Mouse (Mus musculus): Measurements from ENCODE around the gene Zfp536. TPM values are rescaled to one million over a fixed set of nuclear protein-coding genes. Genes with fewer than 3 reads are reported as not detected.
"Not testable (repeated sequence)": the region's sequence is repeated elsewhere in the genome, so short reads cannot be mapped to it uniquely, and the experiment has no call there.

Gene Zfp536
- polyA plus RNA-seq, 1 experiment from 2014 or later = 4.3 TPM

DNA sequence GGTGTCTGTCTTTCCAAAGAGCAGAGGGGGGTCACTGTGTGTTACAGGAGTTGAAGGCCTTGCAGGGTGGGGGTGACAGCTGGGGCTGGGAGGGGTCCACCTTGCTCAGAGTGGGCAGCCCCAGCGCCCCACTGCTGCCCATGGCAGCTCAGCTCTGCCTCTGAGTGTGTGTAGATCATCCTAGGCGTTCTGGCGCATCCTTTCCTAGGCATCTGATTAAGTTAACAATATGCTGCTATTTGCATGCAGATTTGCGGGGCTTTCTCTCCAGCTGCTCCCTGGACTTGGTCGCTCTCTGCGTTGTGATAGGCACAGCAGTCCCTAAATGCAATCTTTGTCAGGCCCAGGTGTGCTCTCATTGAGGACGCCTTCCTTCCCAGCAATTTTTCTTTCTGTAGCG is 147.7 kb downstream of the Zfp536 start:
- WGBS = 53% methylated on average over 8 of the region's 8 CpGs
- peaks cover 5% of the 10 kb centered on the region for H3K4me1 ChIP-seq
- no peak overlapping the region for H3K27ac ChIP-seq (replicated peaks)
- no peaks in the 10 kb centered on the region for H3K9me3 ChIP-seq
- H3K4me3 ChIP-seq = no peak overlapping the region
- H3K4me2 ChIP-seq = no peak overlapping the region
- ATAC-seq (ENCODE audit: extremely low read depth, insufficient number of reproducible peaks, low FRiP score, low TSS enrichment) = no peak
- no peaks in the 10 kb centered on the region for H3K36me3 ChIP-seq
- peaks cover 51% of the 10 kb centered on the region for H3K27me3 ChIP-seq (replicated peaks)
- H3K9ac ChIP-seq = no peak overlapping the region

DNA sequence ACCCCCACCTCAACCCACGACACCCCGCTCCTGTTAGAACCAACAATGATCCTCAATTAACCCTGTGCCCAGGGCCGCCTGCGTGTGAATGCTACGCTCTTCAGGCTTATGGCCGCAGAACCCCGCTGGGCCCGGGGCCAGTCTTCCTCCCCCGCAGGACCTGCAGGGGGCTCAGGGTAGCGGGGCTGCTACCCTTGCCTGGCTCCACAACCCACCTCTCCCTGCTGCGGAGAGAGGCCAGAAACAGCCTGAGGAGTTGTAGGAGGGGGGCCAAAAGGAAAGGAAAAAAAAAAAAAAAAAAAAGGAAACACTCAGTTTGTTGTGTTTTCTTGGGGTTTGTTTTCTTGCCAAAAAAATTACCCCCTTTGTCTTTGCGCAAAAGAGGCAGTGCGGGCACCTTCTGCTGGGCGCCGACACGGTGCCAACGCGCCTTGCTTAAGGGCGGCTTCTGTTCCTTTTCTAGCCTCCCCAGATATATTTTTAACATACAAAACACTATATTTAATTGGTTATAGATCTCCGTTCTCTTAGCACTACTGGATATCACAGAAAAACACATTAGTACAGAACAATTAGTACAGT is 148.6 kb downstream of the Zfp536 start:
- Histone ChIP-seq H3K4me2 (peak overlapping the region; percentile 89), H3K9ac (peak overlapping the region; percentile 77), H3K4me3 (peak overlapping the region; percentile 59), H3K27me3 (replicated peaks) (peaks cover 50% of the 10 kb centered on the region), H3K9me3 (no peaks in the 10 kb centered on the region), H3K36me3 (no peaks in the 10 kb centered on the region), H3K27ac (replicated peaks) (no peak overlapping the region), H3K4me1 (peaks cover 5% of the 10 kb centered on the region)
- WGBS = 9% methylated on average over 20 of the region's 20 CpGs
- ATAC-seq (ENCODE audit: extremely low read depth, insufficient number of reproducible peaks, low FRiP score, low TSS enrichment) = no peak

DNA sequence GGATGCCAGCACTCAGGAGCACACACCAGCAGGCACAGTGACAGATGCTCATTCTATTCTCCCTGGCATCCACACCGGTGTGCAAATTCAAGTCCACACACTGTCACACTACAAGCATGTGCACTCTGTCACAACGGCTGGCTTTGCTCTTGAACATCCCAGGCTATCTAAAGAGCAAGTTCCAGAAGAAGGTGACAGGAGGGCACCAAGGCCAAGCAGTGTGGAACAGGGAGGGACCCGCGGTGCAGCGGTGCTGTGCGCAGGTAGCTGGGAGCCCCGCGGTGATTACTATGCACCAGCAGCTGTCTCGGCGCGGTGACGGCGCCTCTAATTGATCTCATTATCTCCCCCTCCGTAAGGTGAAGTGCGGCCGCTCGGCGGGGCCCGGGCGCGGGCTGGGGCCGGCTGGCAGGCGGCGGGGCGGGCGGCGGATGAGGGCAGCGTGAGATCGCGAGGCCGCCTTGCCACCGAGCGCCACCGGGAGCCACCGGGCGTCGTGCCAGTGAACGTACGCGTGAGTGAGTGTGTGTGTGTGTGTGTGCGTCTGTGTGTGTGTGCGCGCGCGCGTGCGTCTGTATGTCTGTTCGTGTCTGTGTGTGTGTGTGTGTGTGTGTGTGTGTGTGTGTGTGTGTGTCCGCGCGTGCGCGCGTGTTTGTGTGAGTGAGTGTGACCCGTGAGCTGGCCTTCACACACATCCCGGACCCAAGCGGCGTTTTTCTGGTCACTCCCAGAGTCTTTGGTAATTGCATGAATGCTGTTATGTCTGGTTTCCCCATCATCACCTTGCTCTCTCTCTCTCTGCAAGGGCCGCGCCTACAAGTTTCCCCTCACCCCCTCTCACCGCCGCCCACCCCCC is 149.3 kb downstream of the Zfp536 start:
- Histone ChIP-seq H3K4me2 (peak overlapping the region; percentile 89), H3K27me3 (replicated peaks) (peaks cover 46% of the 10 kb centered on the region), H3K36me3 (no peaks in the 10 kb centered on the region), H3K9me3 (no peaks in the 10 kb centered on the region), H3K4me1 (peaks cover 10% of the 10 kb centered on the region), H3K27ac (replicated peaks) (no peak overlapping the region), H3K9ac (peak overlapping the region; percentile 77), H3K4me3 (peak overlapping the region; percentile 59)
- WGBS = 1% methylated on average over 43 of the region's 62 CpGs
- no peak; the same call in 1 of the 2 replicates for ATAC-seq (ENCODE audit: extremely low read depth, insufficient number of reproducible peaks, low FRiP score, low TSS enrichment)

- H3K4me1 ChIP-seq = peaks cover 14% of the 10 kb centered on the region
- no peak overlapping the region for H3K4me2 ChIP-seq
- no peaks in the 10 kb centered on the region for H3K9me3 ChIP-seq
- no peak overlapping the region for H3K9ac ChIP-seq
- no peak overlapping the region for H3K27ac ChIP-seq (replicated peaks)
- no peaks in the 10 kb centered on the region for H3K36me3 ChIP-seq
- 62% methylated on average over 7 of the region's 7 CpGs for WGBS
- H3K4me3 ChIP-seq = no peak overlapping the region
- ATAC-seq (ENCODE audit: extremely low read depth, insufficient number of reproducible peaks, low FRiP score, low TSS enrichment) = no peak
- H3K27me3 ChIP-seq (replicated peaks) = peaks cover 57% of the 10 kb centered on the region
These were observed 154.2 kb downstream of the Zfp536 start for GRCm38 (mm10) chr7:37619254-37619653.

GRCm38 (mm10) chr7:37617880-37618279 is 155.6 kb downstream of the Zfp536 start:
- H3K4me2 ChIP-seq = no peak overlapping the region
- no peak overlapping the region for H3K27ac ChIP-seq (replicated peaks)
- peaks cover 20% of the 10 kb centered on the region for H3K4me1 ChIP-seq
- no peak overlapping the region for H3K9ac ChIP-seq
- H3K27me3 ChIP-seq (replicated peaks) = peaks cover 49% of the 10 kb centered on the region
- ATAC-seq (ENCODE audit: extremely low read depth, insufficient number of reproducible peaks, low FRiP score, low TSS enrichment) = no peak
- H3K36me3 ChIP-seq = no peaks in the 10 kb centered on the region
- H3K9me3 ChIP-seq = no peaks in the 10 kb centered on the region
- 61% methylated on average over 2 of the region's 2 CpGs for WGBS
- no peak overlapping the region for H3K4me3 ChIP-seq

DNA sequence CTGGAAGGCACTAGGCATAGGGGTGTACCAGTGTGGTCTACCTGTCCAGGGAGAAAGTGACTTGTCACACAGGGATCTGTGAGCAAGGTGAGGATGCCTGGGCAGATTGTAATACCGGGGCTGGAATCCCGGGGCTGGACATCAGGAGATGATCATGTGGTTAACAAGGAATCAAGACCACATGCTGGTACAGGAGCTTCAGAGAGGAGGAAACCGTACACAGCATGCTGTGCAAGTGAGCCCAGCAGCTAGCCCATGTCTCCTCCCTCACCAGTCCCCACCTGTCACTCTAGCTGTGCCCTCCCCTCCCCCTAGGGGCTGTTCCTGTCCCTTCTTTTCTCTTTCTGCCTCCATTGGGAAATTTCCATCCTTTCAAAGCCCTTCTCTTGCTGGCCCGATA is 157.5 kb downstream of the Zfp536 start:
- H3K27ac ChIP-seq (replicated peaks) = no peak overlapping the region
- WGBS = 84% methylated on average over 4 of the region's 4 CpGs
- no peaks in the 10 kb centered on the region for H3K36me3 ChIP-seq
- H3K4me3 ChIP-seq = no peak overlapping the region
- no peaks in the 10 kb centered on the region for H3K9me3 ChIP-seq
- H3K4me1 ChIP-seq = peaks cover 20% of the 10 kb centered on the region
- no peak overlapping the region for H3K9ac ChIP-seq
- ATAC-seq (ENCODE audit: extremely low read depth, insufficient number of reproducible peaks, low FRiP score, low TSS enrichment) = no peak
- no peak overlapping the region for H3K4me2 ChIP-seq
- H3K27me3 ChIP-seq (replicated peaks) = peaks cover 50% of the 10 kb centered on the region

GRCm38 (mm10) chr7:37614381-37614780 is 159.1 kb downstream of the Zfp536 start:
- no peak for ATAC-seq (ENCODE audit: extremely low read depth, insufficient number of reproducible peaks, low FRiP score, low TSS enrichment)
- H3K9me3 ChIP-seq = no peaks in the 10 kb centered on the region
- H3K27ac ChIP-seq (replicated peaks) = no peak overlapping the region
- no peak overlapping the region for H3K4me2 ChIP-seq
- H3K36me3 ChIP-seq = no peaks in the 10 kb centered on the region
- no peak overlapping the region for H3K9ac ChIP-seq
- WGBS = 20% methylated on average over 10 of the region's 10 CpGs
- H3K27me3 ChIP-seq (replicated peaks) = peaks cover 58% of the 10 kb centered on the region
- peaks cover 17% of the 10 kb centered on the region for H3K4me1 ChIP-seq
- no peak overlapping the region for H3K4me3 ChIP-seq

DNA sequence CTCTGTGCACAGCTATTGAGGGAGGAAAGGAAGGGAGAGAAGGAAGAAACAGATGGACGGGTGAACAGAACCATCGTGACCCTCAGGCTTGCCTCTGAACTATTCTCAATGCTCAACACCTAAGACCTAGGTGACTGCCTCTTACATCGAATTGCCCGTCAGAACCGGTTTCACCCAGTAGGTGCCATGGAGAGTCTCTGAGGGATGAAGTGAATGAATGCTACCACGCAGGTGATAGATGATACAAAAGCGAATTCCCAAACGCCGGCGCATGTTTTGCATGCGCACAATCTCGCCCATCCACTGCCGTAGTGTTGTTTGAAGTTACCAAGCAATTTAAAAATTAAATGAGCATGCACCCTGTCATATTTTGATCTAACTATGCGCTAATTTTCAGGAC is 164.9 kb downstream of the Zfp536 start:
- Histone ChIP-seq H3K27ac (replicated peaks) (no peak overlapping the region), H3K36me3 (no peaks in the 10 kb centered on the region), H3K27me3 (replicated peaks) (peaks cover 41% of the 10 kb centered on the region), H3K9me3 (no peaks in the 10 kb centered on the region; the same call in 1 of the 2 replicates), H3K9ac (no peak overlapping the region), H3K4me3 (no peak overlapping the region), H3K4me2 (no peak overlapping the region), H3K4me1 (no peaks in the 10 kb centered on the region)
- 87% methylated on average over 14 of the region's 14 CpGs for WGBS
- ATAC-seq (ENCODE audit: extremely low read depth, insufficient number of reproducible peaks, low FRiP score, low TSS enrichment) = no peak

DNA sequence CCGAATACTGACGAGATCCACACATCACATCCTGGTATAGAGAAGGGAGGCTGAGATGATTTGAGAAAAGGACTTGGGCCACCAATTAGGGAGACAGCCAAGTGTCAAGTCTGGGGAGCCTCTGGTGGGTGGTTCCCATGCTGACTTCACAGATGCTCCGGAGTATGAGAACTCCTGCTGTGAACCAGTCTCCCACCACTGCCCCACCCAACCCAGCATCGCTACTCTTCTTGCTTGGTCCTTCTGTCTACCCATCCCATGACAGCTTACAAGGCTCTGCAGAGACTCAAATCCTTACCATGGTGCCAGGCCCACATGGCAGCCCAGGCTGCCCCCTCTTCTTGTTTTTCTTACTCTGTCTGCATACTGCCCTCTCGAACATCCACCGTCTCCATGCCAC is 165.5 kb downstream of the Zfp536 start:
- no peak overlapping the region for H3K4me2 ChIP-seq
- WGBS = 78% methylated on average over 6 of the region's 6 CpGs

DNA sequence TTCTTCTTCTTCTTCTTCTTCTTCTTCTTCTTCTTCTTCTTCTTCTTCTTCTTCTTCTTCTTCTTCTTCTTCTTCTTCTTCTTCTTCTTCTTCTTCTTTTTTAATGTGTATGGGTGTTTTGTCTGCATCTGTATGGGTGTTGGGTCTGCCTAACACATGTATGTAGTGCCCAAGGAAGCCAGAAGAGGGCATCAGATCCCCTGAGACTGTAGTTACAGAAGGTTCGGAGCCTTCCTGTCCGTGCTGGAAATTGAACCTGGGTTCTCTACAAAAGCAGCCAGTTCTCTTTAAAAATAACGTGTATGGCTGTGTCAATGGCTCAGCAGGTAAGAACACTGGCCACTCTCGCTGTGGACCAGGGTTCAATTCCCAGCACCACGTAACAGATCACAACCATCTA is 167.0 kb downstream of the Zfp536 start:
- Histone ChIP-seq H3K4me3 (no peak overlapping the region), H3K36me3 (no peaks in the 10 kb centered on the region), H3K4me1 (no peaks in the 10 kb centered on the region), H3K4me2 (no peak overlapping the region), H3K27me3 (replicated peaks) (peaks cover 25% of the 10 kb centered on the region), H3K27ac (replicated peaks) (no peak overlapping the region), H3K9ac (no peak overlapping the region), H3K9me3 (no peaks in the 10 kb centered on the region; the same call in 1 of the 2 replicates)
- 71% methylated on average over 5 of the region's 5 CpGs for WGBS
- no peak for ATAC-seq (ENCODE audit: extremely low read depth, insufficient number of reproducible peaks, low FRiP score, low TSS enrichment)

More for the DNA sequence above, 165.5 kb downstream of the Zfp536 start:
- peaks cover 37% of the 10 kb centered on the region for H3K27me3 ChIP-seq (replicated peaks)
- H3K36me3 ChIP-seq = no peaks in the 10 kb centered on the region
- no peak for ATAC-seq (ENCODE audit: extremely low read depth, insufficient number of reproducible peaks, low FRiP score, low TSS enrichment)
- H3K9ac ChIP-seq = no peak overlapping the region
- H3K4me1 ChIP-seq = no peaks in the 10 kb centered on the region
- H3K9me3 ChIP-seq = no peaks in the 10 kb centered on the region; the same call in 1 of the 2 replicates
- no peak overlapping the region for H3K4me3 ChIP-seq
- H3K27ac ChIP-seq (replicated peaks) = no peak overlapping the region

GRCm38 (mm10) chr7:37603525-37603909 is 169.9 kb downstream of the Zfp536 start:
- not testable (repeated sequence) for H3K9me3 ChIP-seq; H3K4me1 ChIP-seq; H3K4me2 ChIP-seq; H3K4me3 ChIP-seq; ATAC-seq (ENCODE audit: extremely low read depth, insufficient number of reproducible peaks, low FRiP score, low TSS enrichment); H3K27ac ChIP-seq (replicated peaks); H3K9ac ChIP-seq; H3K36me3 ChIP-seq
- peaks cover 11% of the 10 kb centered on the region for H3K27me3 ChIP-seq (replicated peaks)
